Mouse (Mus musculus) MEL (cell line): ENCODE measurements around the gene St6galnac3. TPM values are rescaled to one million over a fixed set of nuclear protein-coding genes. Genes with fewer than 3 reads are reported as not detected.

Experiments
- DNase-seq: peaks from one replicate; pipeline ENCODE4 v3.0.0; 2011; ENCODE audit warnings: low read depth, low spot score
- H3K27ac ChIP-seq: 2 replicates; pipeline ENCODE4 v1.5.1; 2012; ENCODE audit warnings: low read depth, mild to moderate bottlenecking, control low read depth, low read length, moderate library complexity; ENCODE audit not compliant: control insufficient read depth
- H3K27me3 ChIP-seq, 2 experiments: fragments of 150-350 bp in 1 of 2; sonication (generic) in 1 of 2; 2 replicates each; pipeline ENCODE4 v1.6.1; 2012; ENCODE audit warnings: low read length in 2 of 2, mild to moderate bottlenecking in 2 of 2, improper control_type of control experiment in 1 of 2, moderate library complexity in 1 of 2; ENCODE audit not compliant: insufficient read depth in 2 of 2, control insufficient read depth in 1 of 2
- H3K36me3 ChIP-seq, 2 experiments: 2 replicates each; pipeline ENCODE4 v1.6.1; 2012 to 2014; ENCODE audit warnings: low read length in 2 of 2, improper control_type of control experiment in 1 of 2, inconsistent platforms in 1 of 2, mild to moderate bottlenecking in 1 of 2; ENCODE audit not compliant: insufficient read depth in 2 of 2, control insufficient read depth in 1 of 2
- H3K4me1 ChIP-seq, 2 experiments: fragments of 150-350 bp in 1 of 2; sonication (generic) in 1 of 2; 2 replicates each; pipeline ENCODE4 v1.6.1; 2012; ENCODE audit warnings: low read length in 2 of 2, improper control_type of control experiment in 1 of 2, mild to moderate bottlenecking in 1 of 2; ENCODE audit not compliant: insufficient read depth in 2 of 2, control insufficient read depth in 1 of 2
- H3K4me3 ChIP-seq, 2 experiments: fragments of 150-350 bp in 1 of 2; sonication (generic) in 1 of 2; 2 replicates each; pipeline ENCODE4 v1.5.1; 2012; ENCODE audit warnings: low read depth in 2 of 2, low read length in 2 of 2, mild to moderate bottlenecking in 2 of 2, moderate library complexity in 2 of 2, control low read depth in 1 of 2, improper control_type of control experiment in 1 of 2; ENCODE audit not compliant: control insufficient read depth in 1 of 2, insufficient read depth in 1 of 2
- H3K79me2 ChIP-seq: 2 replicates; pipeline ENCODE4 v1.6.1; 2012; ENCODE audit warnings: mild to moderate bottlenecking, low read length, moderate library complexity; ENCODE audit not compliant: control insufficient read depth, poor library complexity, insufficient read depth
- H3K9ac ChIP-seq: 2 replicates; pipeline ENCODE4 v1.6.1; 2012; ENCODE audit warnings: low read depth, mild to moderate bottlenecking, control low read depth, low read length, moderate library complexity; ENCODE audit not compliant: control insufficient read depth, poor library complexity, severe bottlenecking
- H3K9me3 ChIP-seq: fragments of 150-350 bp; sonication (generic); replicated peaks from 2 replicates; pipeline ENCODE4 v1.6.1; 2012; ENCODE audit warnings: mild to moderate bottlenecking, low read length, improper control_type of control experiment, moderate library complexity; ENCODE audit not compliant: insufficient read depth
- CHD2 ChIP-seq: IDR thresholded peaks from 2 replicates; pipeline ENCODE4 v1.6.1; 2011; ENCODE audit warnings: low read length, improper control_type of control experiment
- EP300 ChIP-seq, 2 experiments: IDR thresholded peaks; 2 replicates each; pipeline ENCODE4 v1.6.1; 2011; ENCODE audit warnings: improper control_type of control experiment in 2 of 2, low read length in 2 of 2, low read depth in 1 of 2, mild to moderate bottlenecking in 1 of 2
- GATA1 ChIP-seq: IDR thresholded peaks from 2 replicates; pipeline ENCODE4 v1.6.1; 2011; ENCODE audit warnings: low read depth, low read length, improper control_type of control experiment
- KAT2A ChIP-seq: conservative IDR thresholded peaks from 2 replicates; pipeline ENCODE4 v1.6.1; 2012; ENCODE audit warnings: low read depth, low read length, improper control_type of control experiment, inconsistent platforms
- MAFK ChIP-seq: IDR thresholded peaks from 2 replicates; pipeline ENCODE4 v1.6.1; 2011; ENCODE audit warnings: low read depth, mild to moderate bottlenecking, low read length, improper control_type of control experiment, borderline replicate concordance
- MAX ChIP-seq: IDR thresholded peaks from 2 replicates; pipeline ENCODE4 v1.6.1; 2011; ENCODE audit warnings: low read length, improper control_type of control experiment
- MEF2A ChIP-seq: IDR thresholded peaks from 2 replicates; pipeline ENCODE4 v1.6.1; 2014; ENCODE audit warnings: low read depth, mild to moderate bottlenecking, inconsistent platforms, low read length, improper control_type of control experiment; ENCODE audit not compliant: poor library complexity, insufficient replicate concordance, severe bottlenecking; ENCODE audit errors: extremely low read depth
- MYB ChIP-seq: IDR thresholded peaks from 2 replicates; pipeline ENCODE4 v1.6.1; 2011; ENCODE audit warnings: mild to moderate bottlenecking, low read depth, low read length, improper control_type of control experiment
- MYC ChIP-seq: IDR thresholded peaks from 2 replicates; pipeline ENCODE4 v1.6.1; 2011; ENCODE audit warnings: low read depth, mild to moderate bottlenecking, low read length, improper control_type of control experiment, moderate library complexity
- POLR2A ChIP-seq, 2 experiments: IDR thresholded peaks; 2 replicates each; pipeline ENCODE4 v1.6.1; 2011 to 2012; ENCODE audit warnings: low read length in 2 of 2, mild to moderate bottlenecking in 2 of 2, control low read depth in 1 of 2, improper control_type of control experiment in 1 of 2, low read depth in 1 of 2, moderate library complexity in 1 of 2; ENCODE audit not compliant: control insufficient read depth in 1 of 2, insufficient read depth in 1 of 2, poor library complexity in 1 of 2
- POLR2AphosphoS2 ChIP-seq: IDR thresholded peaks from 2 replicates; pipeline ENCODE4 v1.6.1; 2011; ENCODE audit warnings: low read length, improper control_type of control experiment
- RAD21 ChIP-seq: IDR thresholded peaks from 2 replicates; pipeline ENCODE4 v1.6.1; 2011; ENCODE audit warnings: mild to moderate bottlenecking, low read depth, low read length, improper control_type of control experiment
- TAL1 ChIP-seq: IDR thresholded peaks from 2 replicates; pipeline ENCODE4 v1.6.1; 2012; ENCODE audit warnings: mild to moderate bottlenecking, inconsistent platforms, low read length, moderate library complexity, mixed read lengths
- TCF12 ChIP-seq: IDR thresholded peaks from 2 replicates; pipeline ENCODE4 v1.6.1; 2014; ENCODE audit warnings: low read depth, mild to moderate bottlenecking, inconsistent platforms, low read length, improper control_type of control experiment, moderate library complexity
- USF2 ChIP-seq, 2 experiments: IDR thresholded peaks; 2 replicates each; pipeline ENCODE4 v1.6.1; 2011 to 2012; ENCODE audit warnings: improper control_type of control experiment in 2 of 2, low read length in 2 of 2, borderline replicate concordance in 1 of 2, inconsistent platforms in 1 of 2, low read depth in 1 of 2, mild to moderate bottlenecking in 1 of 2; ENCODE audit not compliant: insufficient read depth in 1 of 2
- ZKSCAN1 ChIP-seq: IDR thresholded peaks from 2 replicates; pipeline ENCODE4 v1.6.1; 2012; ENCODE audit warnings: low read depth, mild to moderate bottlenecking, inconsistent platforms, low read length, improper control_type of control experiment, moderate library complexity
- ZMIZ1 ChIP-seq: IDR thresholded peaks from 2 replicates; pipeline ENCODE4 v1.6.1; 2012; ENCODE audit warnings: low read depth, mild to moderate bottlenecking, inconsistent platforms, low read length, improper control_type of control experiment, moderate library complexity
- ZNF384 ChIP-seq: IDR thresholded peaks from 2 replicates; pipeline ENCODE4 v1.6.1; 2012; ENCODE audit warnings: low read depth, mild to moderate bottlenecking, inconsistent platforms, low read length, improper control_type of control experiment
- polyA plus RNA-seq, 2 experiments: library from polyadenylated mRNA; stranded (reverse) in 1 of 2; unstranded in 1 of 2; fragments of >175 nt in 1 of 2; fragments of >200 nt in 1 of 2; gene quantifications; 2 replicates each; pipeline versions ENCODE4 v1.2.1 to v1.2.4; 2012; ENCODE audit warnings: low replicate concordance in 2 of 2, low read depth in 1 of 2; ENCODE audit not compliant: insufficient read length in 2 of 2, insufficient read depth in 1 of 2, missing spikeins in 1 of 2
- total RNA-seq: library from RNA; depleted of rRNA; stranded (reverse); fragments of 300-350 nt; gene quantifications from 2 replicates; pipeline ENCODE4 v1.2.3, GENCODE M21; 2012

Gene St6galnac3
- total and polyA plus RNA-seq, 3 experiments, result 7.8 to 11.4 TPM; not detected in 1

DNA sequence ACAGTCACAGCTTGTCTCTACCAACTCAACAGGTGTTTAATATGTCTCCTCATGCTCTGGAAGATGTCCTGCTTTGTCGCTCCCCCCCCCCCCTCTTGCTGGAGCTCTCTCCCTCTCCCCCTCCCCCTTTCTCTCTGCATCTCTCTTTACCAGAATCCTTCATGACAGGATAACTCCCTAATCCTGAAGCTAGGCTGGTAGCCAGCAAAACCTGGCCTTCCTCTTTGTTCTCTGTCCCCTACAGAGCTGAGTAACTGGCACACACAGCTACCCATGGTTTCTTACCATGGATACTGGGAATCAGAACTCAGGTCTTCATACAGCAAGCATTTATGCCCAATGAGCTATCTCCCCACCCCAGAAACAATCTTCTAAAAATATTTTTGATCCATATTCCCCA, 87.6 kb downstream of the St6galnac3 start:
- H3K36me3 ChIP-seq, result peaks cover 2% of the 10 kb centered on the region in 2 experiments

DNA sequence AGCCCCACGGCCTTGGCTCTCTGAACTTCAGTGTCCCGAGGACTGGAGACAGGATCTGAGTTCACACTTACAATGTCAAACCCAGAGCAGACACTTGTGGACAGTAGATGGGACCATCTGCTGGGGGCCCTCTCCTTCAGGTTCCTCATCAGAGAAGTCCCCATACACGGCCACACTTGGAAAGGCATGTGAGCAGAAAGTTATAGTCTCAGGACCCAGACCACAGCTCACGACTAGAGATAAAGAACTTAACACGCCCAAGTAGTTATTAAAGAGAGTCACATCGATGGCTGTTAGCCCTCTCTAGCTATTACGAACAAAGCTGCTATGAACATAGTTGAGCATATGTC, 88.2 kb downstream of the St6galnac3 start:
- H3K36me3 ChIP-seq, result peaks cover 2% of the 10 kb centered on the region in 2 experiments
- no peaks in the 10 kb centered on the region for H3K9me3 ChIP-seq
- H3K79me2 ChIP-seq, result peaks cover 3% of the 10 kb centered on the region; the same call in 1 of the 2 replicates
- TF ChIP-seq MAFK (no peak), EP300 (IDR thresholded peaks at IDR 0.05; ENCODE audit: low read depth in 1 of 2, low read length in 2 of 2) (no peak), TCF12 (no peak), POLR2A (IDR thresholded peaks at IDR 0.05; ENCODE audit: control insufficient read depth in 1 of 2, insufficient read depth in 1 of 2, low read depth in 1 of 2, low read length in 2 of 2, poor library complexity in 1 of 2) (no peak), USF2 (IDR thresholded peaks at IDR 0.05; ENCODE audit: borderline replicate concordance in 1 of 2, insufficient read depth in 1 of 2, low read depth in 1 of 2, low read length in 2 of 2) (no peak), CHD2 (no peak)
- H3K9ac ChIP-seq, result no peak overlapping the region
- no peaks in the 10 kb centered on the region for H3K27me3 ChIP-seq
- H3K4me3 ChIP-seq, result no peak overlapping the region
- H3K27ac ChIP-seq, result no peak overlapping the region
- peaks cover 0 to 3% of the 10 kb centered on the region in 2 experiments; a peak in 2 of 4 replicates for H3K4me1 ChIP-seq
- peak; percentile 34 for DNase-seq

More for the DNA sequence above, 87.6 kb downstream of the St6galnac3 start:
- no peak overlapping the region for H3K4me3 ChIP-seq
- no peak for TF ChIP-seq TAL1
- no peak for TF ChIP-seq ZKSCAN1
- H3K9me3 ChIP-seq, result no peaks in the 10 kb centered on the region
- H3K27me3 ChIP-seq, result no peaks in the 10 kb centered on the region
- H3K79me2 ChIP-seq, result peaks cover 1% of the 10 kb centered on the region; the same call in 1 of the 2 replicates
- H3K9ac ChIP-seq, result no peak overlapping the region
- peaks cover 0 to 3% of the 10 kb centered on the region in 2 experiments; a peak in 2 of 4 replicates for H3K4me1 ChIP-seq
- no peak for DNase-seq
- H3K27ac ChIP-seq, result no peak overlapping the region

DNA sequence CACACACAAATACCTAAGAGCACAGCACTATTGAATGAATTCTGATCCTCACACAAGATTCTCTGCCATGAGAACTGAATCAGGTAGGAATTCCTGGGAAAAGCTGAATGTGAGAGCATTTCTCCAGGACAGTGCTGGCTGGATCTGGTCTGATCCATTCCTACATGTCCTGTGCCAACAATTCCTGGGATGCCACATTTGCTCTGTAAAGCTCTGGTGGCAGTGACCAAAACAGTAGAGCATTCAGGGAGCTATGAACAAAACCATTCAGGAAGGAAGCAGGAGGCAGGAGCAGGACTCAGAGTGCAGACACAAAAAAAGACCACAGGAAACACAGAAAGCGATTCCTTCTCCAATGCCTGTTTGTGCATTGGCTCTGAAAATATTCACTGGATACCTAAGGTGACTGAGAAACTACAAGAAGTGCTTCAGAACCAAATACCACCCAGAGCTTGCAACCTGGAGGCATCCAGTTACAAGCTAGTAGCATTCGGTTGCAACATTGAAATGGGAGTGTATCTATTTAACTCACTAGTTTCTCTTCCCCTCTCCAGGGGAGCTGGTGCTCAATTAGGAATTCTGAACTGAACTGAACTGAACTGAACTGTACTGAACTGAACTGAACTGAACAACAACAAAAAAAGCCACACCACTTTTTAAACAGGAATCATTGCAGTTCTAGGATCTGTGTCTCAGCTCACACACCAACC, 88.7 kb downstream of the St6galnac3 start:
- H3K79me2 ChIP-seq, result peaks cover 3% of the 10 kb centered on the region; the same call in 1 of the 2 replicates
- no peak overlapping the region for H3K9ac ChIP-seq
- H3K4me3 ChIP-seq, result no peak overlapping the region
- H3K27me3 ChIP-seq, result no peaks in the 10 kb centered on the region
- DNase-seq, result no peak
- no peak for TF ChIP-seq ZNF384
- no peak for TF ChIP-seq POLR2A (IDR thresholded peaks at IDR 0.05; ENCODE audit: control insufficient read depth in 1 of 2, insufficient read depth in 1 of 2, low read depth in 1 of 2, low read length in 2 of 2, poor library complexity in 1 of 2)
- no peak for TF ChIP-seq TCF12
- TF ChIP-seq ZMIZ1, result no peak
- TF ChIP-seq MAX, result no peak
- TF ChIP-seq MYC, result no peak
- TF ChIP-seq POLR2AphosphoS2, result no peak
- TF ChIP-seq EP300 (IDR thresholded peaks at IDR 0.05; ENCODE audit: low read depth in 1 of 2, low read length in 2 of 2), result no peak
- no peak for TF ChIP-seq GATA1
- no peak for TF ChIP-seq MYB
- no peak for TF ChIP-seq RAD21
- no peak for TF ChIP-seq CHD2
- TF ChIP-seq MEF2A, result no peak
- no peak for TF ChIP-seq KAT2A
- TF ChIP-seq, all 39 proteins: peak for 0
- no peaks in the 10 kb centered on the region for H3K9me3 ChIP-seq
- H3K27ac ChIP-seq, result no peak overlapping the region
- peaks cover 0 to 3% of the 10 kb centered on the region in 2 experiments; a peak in 2 of 4 replicates for H3K4me1 ChIP-seq
- peaks cover 2% of the 10 kb centered on the region in 2 experiments for H3K36me3 ChIP-seq
